Mouse (Mus musculus) mesoderm, embryonic 11.5 days (tissue): Measurements from ENCODE around the gene Foxe3.
"Not testable (repeated sequence)": the region's sequence is repeated elsewhere in the genome, so short reads cannot be mapped to it uniquely, and the experiment has no call there.

Source experiments
- DNase-seq: peaks from one replicate; pipeline ENCODE4 v3.0.0-alpha.2; 2012; ENCODE audit warnings: low read depth, low spot score

The Foxe3 gene

GRCm38 (mm10) chr4:114925917-114926312 lies at the start of gene Foxe3:
Gene Foxe3, minus strand, starts transcription at chr4:114926013.
- DNase-seq, result no peak

GRCm38 (mm10) chr4:114973229-114973740 lies 47.5 kb upstream of the Foxe3 start:
- DNase-seq, result no peak

- DNase-seq, result no peak
These were observed 44.9 kb upstream of the Foxe3 start for GRCm38 (mm10) chr4:114970736-114971135.

GRCm38 (mm10) chr4:114960881-114961280 lies 35.1 kb upstream of the Foxe3 start:
- DNase-seq, result not testable (repeated sequence)

- DNase-seq, result no peak
These were observed 33.7 kb upstream of the Foxe3 start for GRCm38 (mm10) chr4:114959533-114959932.

GRCm38 (mm10) chr4:114958786-114959185 lies 33.0 kb upstream of the Foxe3 start:
- DNase-seq, result no peak

GRCm38 (mm10) chr4:114958231-114958630 lies 32.4 kb upstream of the Foxe3 start:
- no peak for DNase-seq

- DNase-seq, result no peak
These were observed 31.6 kb upstream of the Foxe3 start for GRCm38 (mm10) chr4:114957403-114957802.

- no peak for DNase-seq
These were observed 27.4 kb upstream of the Foxe3 start for GRCm38 (mm10) chr4:114953172-114953571.

- no peak for DNase-seq
These were observed 22.2 kb upstream of the Foxe3 start for GRCm38 (mm10) chr4:114947852-114948481.

GRCm38 (mm10) chr4:114947395-114947794 lies 21.6 kb upstream of the Foxe3 start:
- DNase-seq, result peak; percentile 72

- DNase-seq, result no peak
These were observed 20.6 kb upstream of the Foxe3 start for GRCm38 (mm10) chr4:114946416-114946815.

- DNase-seq, result no peak
These were observed 19.2 kb upstream of the Foxe3 start for GRCm38 (mm10) chr4:114945021-114945420.

GRCm38 (mm10) chr4:114942583-114942982 lies 16.8 kb upstream of the Foxe3 start:
- DNase-seq, result no peak

GRCm38 (mm10) chr4:114942112-114942511 lies 16.3 kb upstream of the Foxe3 start:
- DNase-seq, result no peak

- no peak for DNase-seq
These were observed 15.5 kb upstream of the Foxe3 start for GRCm38 (mm10) chr4:114941311-114941710.

- DNase-seq, result no peak
These were observed 12.4 kb upstream of the Foxe3 start for GRCm38 (mm10) chr4:114938248-114938647.

- no peak for DNase-seq
These were observed 11.7 kb upstream of the Foxe3 start for GRCm38 (mm10) chr4:114937459-114938047.

GRCm38 (mm10) chr4:114934188-114934587 lies 8.4 kb upstream of the Foxe3 start:
- DNase-seq, result no peak

- DNase-seq, result no peak
These were observed 6.9 kb upstream of the Foxe3 start for GRCm38 (mm10) chr4:114932747-114933146.

GRCm38 (mm10) chr4:114929155-114929554 lies 3.3 kb upstream of the Foxe3 start:
- no peak for DNase-seq

GRCm38 (mm10) chr4:114924971-114925916 lies 569 bp downstream of the Foxe3 start:
- DNase-seq, result no peak
